Mouse (Mus musculus) forebrain, embryonic 12.5 days (tissue): ENCODE data around the gene Rras. TPM values are rescaled to one million over a fixed set of nuclear protein-coding genes. Genes with fewer than 3 reads are reported as not detected.
A peak's percentile ranks its signal among the peaks of the same experiment; 100 is the strongest.
"Not testable (repeated sequence)": the region's sequence is repeated elsewhere in the genome, so short reads cannot be mapped to it uniquely, and the experiment has no call there.

ENCODE experiments used
- ATAC-seq: fragments of 200-750 bp; cut with Nextera tagmentation; 2 replicates; pipeline ENCODE4 v1.8.0; 2017; ENCODE audit warnings: moderate TSS enrichment; ENCODE audit not compliant: low FRiP score
- H3K27ac ChIP-seq: fragments of 300-500 bp; sonication (generic); 2 replicates; pipeline ENCODE4 v1.5.1; 2016; ENCODE audit warnings: mild to moderate bottlenecking
- H3K27me3 ChIP-seq: fragments of 300-500 bp; sonication (generic); 2 replicates; pipeline ENCODE4 v1.6.1; 2016; ENCODE audit warnings: mild to moderate bottlenecking
- H3K36me3 ChIP-seq: fragments of 300-500 bp; sonication (generic); replicated peaks from 2 replicates; pipeline ENCODE4 v1.6.1; 2016; ENCODE audit warnings: mild to moderate bottlenecking
- H3K4me1 ChIP-seq: fragments of 300-500 bp; sonication (generic); 2 replicates; pipeline ENCODE4 v1.6.1; 2016
- H3K4me2 ChIP-seq: fragments of 300-500 bp; sonication (generic); 2 replicates; pipeline ENCODE4 v1.6.1; 2016; ENCODE audit warnings: mild to moderate bottlenecking, moderate library complexity
- H3K4me3 ChIP-seq: fragments of 300-500 bp; sonication (generic); replicated peaks from 2 replicates; pipeline ENCODE4 v1.5.1; 2016; ENCODE audit warnings: mild to moderate bottlenecking
- H3K9ac ChIP-seq: fragments of 300-500 bp; sonication (generic); 2 replicates; pipeline ENCODE4 v1.6.1; 2016; ENCODE audit warnings: mild to moderate bottlenecking
- H3K9me3 ChIP-seq: fragments of 300-500 bp; sonication (generic); 2 replicates; pipeline ENCODE4 v1.6.1; 2016
- WGBS: fragments of 180-500 bp; shearing (Covaris S2); methylation state at CpG from one replicate; pipeline ENCODE4 v1.1.7; 2016; 5-methylcytosine and 5-hydroxymethylcytosine counted together
- polyA plus RNA-seq: library from polyadenylated mRNA; unstranded; fragments of >200 nt; fragmentation: Nextera tagmentation; extraction: Ambion mirVana; gene quantifications from 2 replicates; pipeline ENCODE4 v1.2.1, GENCODE M21; 2016

Gene Rras
- polyA plus RNA-seq, 1 experiment from 2014 or later, result 13.8 TPM

DNA sequence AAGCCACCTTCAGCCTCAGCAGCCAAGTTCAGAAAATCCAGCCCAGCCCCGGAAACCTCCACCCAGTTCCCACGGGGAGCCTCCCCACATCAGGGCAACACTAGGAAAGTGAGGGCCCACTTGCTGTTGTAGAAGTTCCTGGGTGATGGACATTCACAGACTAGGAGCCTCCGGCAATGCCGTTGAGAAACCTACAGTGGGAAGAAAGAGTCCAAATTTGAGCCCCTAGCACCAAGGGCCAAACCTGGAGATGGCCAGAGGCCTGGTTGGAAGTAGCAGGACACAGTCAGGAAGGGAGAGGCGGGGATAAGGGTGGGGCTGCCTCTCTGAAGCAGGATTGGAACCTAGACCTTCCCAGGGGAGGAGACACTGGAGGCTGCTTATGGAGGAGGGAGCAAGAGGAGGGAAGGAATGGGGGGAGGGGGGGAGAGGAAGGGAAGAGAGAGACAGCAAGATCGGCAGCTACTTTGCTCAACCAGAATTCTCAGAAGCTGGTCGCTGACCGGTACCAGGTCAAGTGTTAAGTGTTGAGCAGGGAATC is 1.3 kb downstream of the Rras start:
- Histone ChIP-seq H3K4me1 (peaks cover 26% of the 10 kb centered on the region), H3K27me3 (peaks cover 24% of the 10 kb centered on the region), H3K36me3 (no peaks in the 10 kb centered on the region), H3K9ac (0 out of 2 replicates have a peak overlapping the region, but pooled peaks have one; percentile 7), H3K4me2 (no peak overlapping the region), H3K4me3 (no peak overlapping the region), H3K27ac (no peak overlapping the region), H3K9me3 (no peaks in the 10 kb centered on the region)
- 45% methylated on average over 8 of the region's 8 CpGs for WGBS
- no peak for ATAC-seq

DNA sequence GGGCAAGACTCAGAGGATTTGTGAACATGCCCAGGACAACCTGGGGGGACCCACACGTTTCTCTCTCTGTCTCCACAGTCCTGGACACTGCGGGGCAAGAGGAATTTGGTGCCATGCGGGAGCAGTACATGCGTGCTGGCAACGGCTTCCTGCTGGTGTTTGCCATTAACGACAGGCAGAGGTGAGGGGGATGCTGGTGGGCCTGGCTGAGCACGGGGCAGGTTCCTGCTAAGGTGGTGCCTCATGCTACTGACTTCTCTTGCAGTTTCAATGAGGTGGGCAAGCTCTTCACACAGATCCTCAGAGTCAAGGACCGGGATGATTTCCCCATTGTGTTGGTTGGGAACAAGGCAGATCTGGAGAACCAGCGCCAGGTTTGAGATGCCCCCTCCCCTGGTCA is 2.5 kb downstream of the Rras start:
- Histone ChIP-seq H3K4me2 (no peak overlapping the region), H3K9me3 (no peaks in the 10 kb centered on the region), H3K4me1 (peaks cover 15% of the 10 kb centered on the region), H3K27me3 (peaks cover 24% of the 10 kb centered on the region), H3K36me3 (no peaks in the 10 kb centered on the region), H3K4me3 (no peak overlapping the region), H3K27ac (no peak overlapping the region), H3K9ac (no peak overlapping the region)
- WGBS, result 82% methylated on average over 9 of the region's 9 CpGs
- ATAC-seq, result no peak

DNA sequence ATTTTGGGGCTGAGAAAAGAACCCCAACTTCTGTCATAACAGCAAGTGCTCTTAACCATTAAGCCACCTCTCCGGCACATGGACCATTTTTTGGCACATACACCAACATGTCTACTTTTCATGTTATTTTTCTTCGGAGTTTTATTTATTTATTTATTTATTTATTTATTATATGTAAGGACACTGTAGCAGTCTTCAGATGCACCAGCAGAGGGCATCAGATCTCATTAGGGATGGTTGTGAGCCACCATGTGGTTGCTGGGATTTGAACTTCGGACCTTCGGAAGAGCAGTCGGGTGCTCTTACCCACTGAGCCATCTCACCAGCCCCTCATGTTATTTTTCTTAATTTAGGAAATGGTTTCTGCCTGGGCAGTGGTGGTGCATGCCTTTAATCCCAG is 6.0 kb downstream of the Rras start:
- H3K9me3 ChIP-seq, H3K4me1 ChIP-seq, H3K4me3 ChIP-seq, H3K27ac ChIP-seq, H3K4me2 ChIP-seq, ATAC-seq, H3K9ac ChIP-seq: not testable (repeated sequence)
- Histone ChIP-seq H3K36me3 (peaks cover 18% of the 10 kb centered on the region), H3K27me3 (peaks cover 19% of the 10 kb centered on the region)
- 82% methylated on average over 5 of the region's 5 CpGs for WGBS

DNA sequence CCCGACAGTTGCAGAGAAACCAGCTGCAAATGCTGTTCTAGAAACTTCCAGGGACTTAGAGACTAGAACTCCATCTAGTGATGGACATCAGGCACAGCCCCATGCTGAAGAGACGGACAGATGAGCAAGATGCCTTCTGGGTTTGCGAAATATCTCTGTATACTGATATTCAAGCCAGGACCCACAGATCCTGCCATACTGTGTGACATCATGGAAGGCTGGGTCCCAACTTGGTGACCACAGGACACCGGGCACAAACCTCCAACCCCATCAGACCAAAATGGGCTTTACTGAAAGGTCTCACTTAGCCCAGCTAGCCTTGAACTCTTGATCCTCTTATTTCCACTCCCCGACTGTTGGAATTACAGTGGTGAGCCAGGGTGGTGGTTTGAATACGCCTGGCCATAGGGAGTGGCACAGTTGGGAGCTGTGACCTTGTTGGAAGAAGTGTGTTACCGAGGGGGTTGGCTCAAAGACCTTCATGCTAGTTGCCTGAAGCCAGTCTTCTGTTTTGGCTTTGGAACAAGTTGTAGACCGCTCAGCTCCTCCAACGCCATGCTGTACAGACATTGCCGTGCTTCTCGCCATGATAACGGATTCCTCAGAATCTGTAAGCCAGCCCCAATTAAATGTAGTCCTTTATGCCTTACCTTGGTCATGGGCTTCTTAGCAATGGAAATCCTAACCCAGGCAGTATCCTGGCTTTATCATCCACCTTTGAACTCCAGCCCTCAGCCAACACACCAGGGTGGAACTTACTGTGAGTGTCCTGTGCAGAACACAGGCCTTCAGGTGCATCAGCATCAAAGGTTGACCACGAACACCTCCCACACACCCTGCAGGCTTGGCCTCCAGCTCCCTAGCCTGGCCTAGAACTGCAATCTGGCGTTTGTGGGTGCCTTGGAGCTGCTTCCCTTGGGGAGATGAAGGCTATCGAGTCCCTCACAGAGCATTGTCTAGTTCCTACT is 6.8 kb downstream of the Rras start:
- H3K36me3 ChIP-seq, result peaks cover 27% of the 10 kb centered on the region
- no peak overlapping the region for H3K9ac ChIP-seq
- ATAC-seq, result no peak

DNA sequence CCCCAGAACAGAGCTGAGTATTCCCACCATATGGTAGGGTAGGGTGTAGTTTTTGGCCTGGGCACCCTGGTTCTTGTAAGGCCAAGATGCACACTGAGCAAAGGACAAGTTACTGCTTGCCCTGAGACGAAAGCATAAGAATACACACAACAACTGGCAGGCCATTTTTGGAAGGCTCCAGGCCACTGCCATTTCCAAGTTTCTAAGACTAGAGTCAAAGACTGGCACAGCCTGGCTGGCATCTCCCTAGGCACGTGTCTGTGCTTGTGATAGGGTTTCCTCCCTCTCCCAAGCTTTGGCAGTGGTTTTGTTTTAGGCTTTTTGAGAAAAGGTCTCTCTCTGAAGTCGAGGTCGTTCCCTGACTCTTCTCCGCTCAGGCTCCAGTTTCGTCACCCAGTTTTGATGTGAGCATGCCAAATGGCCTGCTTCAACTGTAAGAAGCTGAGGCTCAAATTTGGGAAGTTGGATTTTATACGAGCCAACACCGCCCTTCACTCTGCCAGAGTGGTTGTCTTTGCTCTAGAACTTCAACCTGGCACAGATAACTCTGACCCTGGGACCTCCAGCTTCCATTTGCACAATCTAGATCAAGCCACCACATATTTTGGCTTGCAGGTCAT is 8.0 kb downstream of the Rras start:
- no peak overlapping the region for H3K9ac ChIP-seq
- H3K36me3 ChIP-seq, result peaks cover 38% of the 10 kb centered on the region
- WGBS, result 81% methylated on average over 8 of the region's 8 CpGs
- H3K4me2 ChIP-seq, result no peak overlapping the region
- no peaks in the 10 kb centered on the region for H3K9me3 ChIP-seq
- H3K27me3 ChIP-seq, result no peaks in the 10 kb centered on the region
- H3K4me3 ChIP-seq, result no peak overlapping the region
- ATAC-seq, result no peak
- 0 out of 2 replicates have a peak overlapping the region, but pooled peaks have one; percentile 42 for H3K27ac ChIP-seq
- no peaks in the 10 kb centered on the region; the same call in 1 of the 2 replicates for H3K4me1 ChIP-seq

More for the DNA sequence above, 6.8 kb downstream of the Rras start:
- Histone ChIP-seq H3K9me3 (no peaks in the 10 kb centered on the region), H3K4me2 (no peak overlapping the region), H3K4me1 (no peaks in the 10 kb centered on the region; the same call in 1 of the 2 replicates), H3K4me3 (no peak overlapping the region), H3K27me3 (peaks cover 11% of the 10 kb centered on the region), H3K27ac (0 out of 2 replicates have a peak overlapping the region, but pooled peaks have one; percentile 42)
- 89% methylated on average over 15 of the region's 15 CpGs for WGBS

DNA sequence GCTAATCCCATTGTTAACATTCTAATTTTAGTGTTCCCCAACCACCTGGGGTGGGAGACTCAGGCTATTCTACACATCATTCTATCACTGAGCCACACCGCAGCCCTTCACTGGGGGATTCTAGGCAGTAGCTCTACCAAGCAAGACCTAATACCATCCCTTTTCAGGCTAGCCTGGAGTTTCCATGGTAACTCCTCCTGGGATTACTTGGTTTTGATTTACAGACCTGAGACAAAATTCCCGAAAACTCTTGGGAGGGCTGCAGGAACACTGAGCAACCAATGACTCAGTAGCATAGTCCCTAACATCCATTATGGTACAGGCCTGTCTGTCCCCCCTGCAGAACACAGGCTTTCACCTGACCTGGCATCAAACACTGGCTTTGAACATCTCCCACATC is 8.5 kb downstream of the Rras start:
- Histone ChIP-seq H3K9me3 (no peaks in the 10 kb centered on the region), H3K4me3 (no peak overlapping the region), H3K4me1 (no peaks in the 10 kb centered on the region; the same call in 1 of the 2 replicates), H3K36me3 (peaks cover 43% of the 10 kb centered on the region), H3K9ac (no peak overlapping the region), H3K27me3 (no peaks in the 10 kb centered on the region), H3K27ac (no peak overlapping the region), H3K4me2 (no peak overlapping the region)
- WGBS, result 63% methylated on average over 2 of the region's 2 CpGs
- no peak; the same call in 1 of the 2 replicates for ATAC-seq

DNA sequence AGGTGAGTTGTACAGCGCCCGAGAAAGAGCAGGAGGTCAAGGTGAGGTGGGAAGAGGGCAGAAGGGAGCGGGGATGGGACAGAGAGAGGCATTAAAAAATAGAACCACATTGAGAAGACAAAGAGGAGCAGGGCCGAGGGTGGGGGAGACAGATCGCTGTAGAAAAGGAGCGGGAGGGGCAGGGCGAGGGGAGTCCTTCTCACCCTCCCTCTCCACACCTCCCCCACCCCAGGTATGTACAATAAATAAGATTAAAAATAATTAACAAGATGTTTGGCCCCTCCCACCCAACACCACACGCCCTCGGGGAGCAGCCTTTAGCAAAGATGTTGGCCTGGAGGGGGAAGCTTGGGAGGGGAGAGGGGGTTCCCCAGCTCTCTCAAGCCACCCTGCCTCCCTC is 10.0 kb downstream of the Rras start:
- Histone ChIP-seq H3K4me3 (no peak overlapping the region), H3K9ac (no peak overlapping the region), H3K27me3 (no peaks in the 10 kb centered on the region), H3K4me1 (no peaks in the 10 kb centered on the region; the same call in 1 of the 2 replicates), H3K4me2 (no peak overlapping the region), H3K9me3 (no peaks in the 10 kb centered on the region), H3K36me3 (peaks cover 58% of the 10 kb centered on the region), H3K27ac (no peak overlapping the region)
- WGBS, result 92% methylated on average over 9 of the region's 9 CpGs
- ATAC-seq, result no peak

DNA sequence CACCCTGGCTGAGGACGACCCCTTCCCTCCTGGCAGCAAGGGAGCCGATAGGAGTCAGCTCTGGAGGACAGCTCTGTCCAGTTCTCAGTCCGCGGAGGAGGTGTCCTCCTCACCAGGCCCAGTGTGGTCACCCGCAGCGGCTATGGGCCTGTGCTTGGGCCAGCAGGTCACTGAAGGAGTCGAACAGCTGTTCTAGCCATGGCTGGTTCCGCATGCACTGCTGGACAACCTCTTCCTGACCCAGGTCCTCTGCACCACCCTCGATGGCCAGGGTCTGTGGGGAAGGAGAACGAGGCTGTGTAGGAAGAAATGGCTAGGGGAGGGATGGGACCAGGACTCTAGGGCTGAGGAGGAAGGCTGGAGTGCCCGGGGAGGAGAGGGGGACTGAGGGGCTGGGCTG is 10.6 kb downstream of the Rras start:
- WGBS, result 95% methylated on average over 11 of the region's 11 CpGs
- no peak overlapping the region for H3K4me2 ChIP-seq
- H3K9me3 ChIP-seq, result no peaks in the 10 kb centered on the region
- no peak overlapping the region for H3K4me3 ChIP-seq
- no peaks in the 10 kb centered on the region for H3K27me3 ChIP-seq
- ATAC-seq, result no peak
- no peaks in the 10 kb centered on the region; the same call in 1 of the 2 replicates for H3K4me1 ChIP-seq
- no peak overlapping the region for H3K9ac ChIP-seq
- no peak overlapping the region for H3K27ac ChIP-seq
- peaks cover 64% of the 10 kb centered on the region for H3K36me3 ChIP-seq

DNA sequence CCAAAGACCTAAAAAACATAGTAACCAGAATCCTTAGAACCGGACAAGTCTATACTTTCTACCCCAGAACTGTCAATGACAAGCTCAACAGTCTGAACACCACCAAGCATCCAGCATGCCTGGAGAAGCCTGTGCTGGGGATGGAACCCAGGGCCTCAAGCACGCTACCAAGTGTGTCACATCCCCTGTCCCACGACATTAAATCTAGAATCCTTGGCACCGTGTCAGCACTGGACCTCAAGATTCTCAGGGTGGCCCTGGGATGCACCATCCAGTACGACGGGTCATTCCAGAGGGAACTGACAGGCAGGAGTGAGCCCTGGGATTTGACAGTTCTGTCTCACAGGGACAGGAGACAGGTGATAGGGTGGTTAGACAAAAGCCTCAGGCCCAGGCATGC is 12.2 kb downstream of the Rras start:
- no peak overlapping the region for H3K9ac ChIP-seq
- no peaks in the 10 kb centered on the region for H3K27me3 ChIP-seq
- H3K4me2 ChIP-seq, result no peak overlapping the region
- 91% methylated on average over 6 of the region's 6 CpGs for WGBS
- H3K36me3 ChIP-seq, result peaks cover 81% of the 10 kb centered on the region
- H3K9me3 ChIP-seq, result no peaks in the 10 kb centered on the region
- no peaks in the 10 kb centered on the region; the same call in 1 of the 2 replicates for H3K4me1 ChIP-seq
- no peak overlapping the region for H3K4me3 ChIP-seq
- no peak overlapping the region for H3K27ac ChIP-seq
- ATAC-seq, result no peak

DNA sequence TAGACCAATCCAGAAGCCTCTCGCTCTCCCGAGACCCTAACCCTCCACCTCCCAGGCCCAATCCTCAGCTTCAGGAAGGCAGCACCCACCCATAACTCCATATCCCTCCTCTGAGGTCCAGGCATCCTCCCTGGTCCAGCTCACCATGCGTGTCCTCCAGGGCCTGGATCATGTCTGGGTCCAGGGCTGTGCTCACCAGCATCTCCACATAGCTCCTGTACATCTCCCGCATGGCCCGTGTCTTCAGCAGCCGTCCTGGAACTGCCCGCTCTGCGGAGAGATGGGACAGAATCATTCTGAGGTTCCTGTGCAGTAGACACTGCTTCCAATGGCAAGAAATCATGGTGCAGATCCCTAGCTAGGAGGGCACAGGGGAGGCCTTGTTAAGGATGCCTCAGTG is 13.1 kb downstream of the Rras start:
- Histone ChIP-seq H3K4me2 (no peak overlapping the region), H3K27me3 (no peaks in the 10 kb centered on the region), H3K4me3 (no peak overlapping the region), H3K4me1 (no peaks in the 10 kb centered on the region; the same call in 1 of the 2 replicates), H3K36me3 (peaks cover 89% of the 10 kb centered on the region), H3K27ac (no peak overlapping the region), H3K9ac (no peak overlapping the region), H3K9me3 (no peaks in the 10 kb centered on the region)
- WGBS, result 92% methylated on average over 8 of the region's 8 CpGs
- ATAC-seq, result no peak

DNA sequence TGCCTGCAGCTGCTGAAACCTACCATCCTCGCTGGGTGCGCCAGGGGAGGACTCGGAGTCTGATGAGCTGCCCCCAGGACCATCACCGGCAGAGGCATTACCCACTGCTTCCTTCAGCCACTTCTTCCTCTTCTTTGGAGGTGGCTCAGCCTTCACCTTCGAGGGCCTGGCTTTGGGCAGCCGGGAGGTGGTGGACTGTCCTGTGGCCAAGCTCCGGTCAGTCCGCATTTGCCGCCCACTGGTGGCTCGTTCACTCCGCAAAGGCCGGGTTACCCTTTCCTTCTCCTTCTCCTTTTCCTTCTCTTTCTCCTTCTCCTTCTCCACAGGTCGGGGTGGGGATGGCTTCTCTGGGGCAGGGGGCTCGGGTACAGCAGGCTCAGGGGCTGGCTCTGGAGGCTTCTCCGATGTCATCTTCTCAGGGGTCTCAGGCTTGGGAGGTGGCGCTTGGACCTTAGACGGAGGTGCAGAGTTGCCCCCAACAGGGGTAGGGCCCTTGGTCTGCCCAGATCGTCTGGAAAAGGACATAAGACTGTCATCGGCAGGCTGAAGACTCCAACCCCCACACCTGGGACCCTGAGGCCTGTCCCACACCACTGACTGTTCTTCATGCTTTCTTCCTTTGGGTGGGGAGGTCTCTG is 16.1 kb downstream of the Rras start:
- Histone ChIP-seq H3K27ac (no peak overlapping the region), H3K36me3 (peaks cover 99% of the 10 kb centered on the region), H3K9ac (no peak overlapping the region), H3K4me1 (no peaks in the 10 kb centered on the region), H3K9me3 (no peaks in the 10 kb centered on the region), H3K4me2 (no peak overlapping the region), H3K4me3 (no peak overlapping the region), H3K27me3 (no peaks in the 10 kb centered on the region)
- 96% methylated on average over 19 of the region's 19 CpGs for WGBS
- no peak for ATAC-seq

DNA sequence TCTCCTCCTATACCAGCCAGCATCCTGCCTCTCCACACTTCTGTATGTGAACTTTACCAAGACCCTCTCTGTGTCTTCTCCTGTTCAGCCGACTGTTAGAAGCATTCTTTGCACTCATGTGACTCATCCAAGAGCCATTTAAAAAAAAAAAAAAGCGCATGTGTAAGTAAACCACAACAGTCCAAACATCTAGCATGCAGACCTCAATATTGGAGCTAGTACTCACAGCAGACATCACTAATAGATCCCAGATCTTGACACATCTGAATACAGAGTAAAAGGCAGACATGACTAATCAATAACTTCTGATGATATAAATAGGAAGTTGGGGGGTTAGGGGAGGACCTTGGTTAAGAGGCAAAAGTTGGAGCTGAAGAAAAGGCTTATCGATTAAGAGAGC is 17.9 kb downstream of the Rras start:
- Histone ChIP-seq H3K27ac (no peak overlapping the region), H3K4me1 (no peaks in the 10 kb centered on the region), H3K4me2 (no peak overlapping the region), H3K4me3 (no peak overlapping the region), H3K9ac (no peak overlapping the region), H3K36me3 (peaks cover 99% of the 10 kb centered on the region), H3K27me3 (no peaks in the 10 kb centered on the region), H3K9me3 (no peaks in the 10 kb centered on the region)
- no peak for ATAC-seq
- WGBS, result 97% methylated on average over 3 of the region's 3 CpGs
